Mouse (Mus musculus) granulocyte monocyte progenitor cell, adult 5-6 weeks (primary cell): ENCODE measurements around the gene Vwa8. TPM values are rescaled to one million over a fixed set of nuclear protein-coding genes. Genes with fewer than 3 reads are reported as not detected.
A peak's percentile ranks its signal among the peaks of the same experiment; 100 is the strongest.

Experiments
- ATAC-seq: replicated peaks from 2 replicates; pipeline ENCODE4 v1.8.0; 2016; ENCODE audit warnings: mild to moderate bottlenecking, moderate TSS enrichment, inconsistent platforms; ENCODE audit not compliant: poor library complexity, severe bottlenecking
- total RNA-seq, 2 experiments: library from RNA; stranded (forward) in 1 of 2; stranded (reverse) in 1 of 2; fragments of 200-712, 200-1000 nt in 1 of 2; fragments of >200 nt in 1 of 2; fragmentation: Nextera tagmentation in 1 of 2; gene quantifications; 2 replicates each; pipeline ENCODE4 v1.2.3; 2014 to 2017

Vwa8 gene
- total RNA-seq, 2 experiments from 2014 or later, result 18.5 to 22.2 TPM

DNA sequence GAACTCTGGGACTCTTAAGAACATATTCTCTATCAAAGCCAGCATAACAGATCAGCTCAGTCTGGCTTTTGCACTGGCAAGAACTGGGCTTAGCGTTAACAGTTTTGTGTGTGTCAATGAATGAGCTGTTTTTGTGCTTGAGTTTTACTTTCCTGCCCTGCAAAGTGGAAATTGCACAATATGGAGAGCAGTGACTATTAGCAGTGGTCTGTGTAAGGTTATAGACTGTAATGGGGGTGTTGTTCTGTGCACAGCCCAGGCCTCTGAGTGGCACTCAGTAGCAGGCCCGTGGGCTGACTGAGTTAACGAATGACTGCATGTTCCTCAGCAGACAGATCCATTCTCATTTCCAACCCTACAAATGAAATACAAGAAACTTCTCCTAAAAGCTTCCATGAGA lies 287.7 kb downstream of the Vwa8 start:
- ATAC-seq, result peak; percentile 77

DNA sequence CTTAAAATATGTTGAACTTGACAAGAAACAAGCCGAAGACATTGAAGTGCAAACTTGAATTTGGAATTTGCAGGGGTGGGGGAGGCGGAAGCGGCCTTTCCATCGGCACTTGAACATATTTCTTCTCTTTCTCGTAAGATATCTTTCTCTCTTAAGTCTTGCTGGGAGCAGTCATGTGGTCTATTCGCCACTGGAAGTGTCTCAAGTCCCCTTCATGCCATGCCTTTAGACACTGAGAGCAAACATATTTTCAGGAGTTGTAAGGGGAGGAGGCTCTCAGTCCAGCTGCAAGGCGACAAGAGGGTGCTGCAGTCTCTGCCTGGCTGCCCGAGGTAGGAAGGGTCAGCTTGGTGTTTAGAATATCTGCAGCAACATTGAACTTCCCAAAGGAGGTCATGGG lies 288.2 kb downstream of the Vwa8 start:
- no peak for ATAC-seq

DNA sequence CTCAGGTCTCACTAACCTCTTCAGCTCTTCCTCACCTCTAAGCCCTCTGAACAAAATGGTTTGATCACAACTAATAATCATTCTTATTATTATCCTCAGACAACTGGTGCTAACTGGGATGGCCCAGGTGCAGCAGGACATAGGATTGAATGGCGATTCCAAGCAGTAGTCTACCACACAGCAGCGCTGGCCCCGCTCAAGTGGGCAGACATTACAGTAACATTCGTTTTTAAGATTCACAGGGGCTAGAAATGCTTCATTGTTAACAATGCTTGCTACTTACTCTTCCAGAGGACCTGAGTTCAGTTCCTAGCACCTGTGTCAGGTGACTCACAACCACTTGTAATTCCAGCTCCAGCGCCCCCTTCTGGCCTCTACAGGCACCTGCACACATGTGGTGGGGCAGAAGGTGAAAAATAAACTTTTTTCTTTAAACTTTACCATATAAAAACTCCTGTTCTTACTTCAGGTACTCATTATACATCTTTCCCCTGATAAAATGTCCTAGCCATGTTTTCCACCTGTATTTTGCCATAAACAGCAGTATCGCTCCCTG lies 290.3 kb downstream of the Vwa8 start:
- ATAC-seq, result no peak

GRCm38 (mm10) chr14:79139918-79140825 lies 291.3 kb downstream of the Vwa8 start:
- peak; percentile 55 for ATAC-seq

- ATAC-seq, result no peak
Measured at GRCm38 (mm10) chr14:79140826-79141219, 292.0 kb downstream of the Vwa8 start.

DNA sequence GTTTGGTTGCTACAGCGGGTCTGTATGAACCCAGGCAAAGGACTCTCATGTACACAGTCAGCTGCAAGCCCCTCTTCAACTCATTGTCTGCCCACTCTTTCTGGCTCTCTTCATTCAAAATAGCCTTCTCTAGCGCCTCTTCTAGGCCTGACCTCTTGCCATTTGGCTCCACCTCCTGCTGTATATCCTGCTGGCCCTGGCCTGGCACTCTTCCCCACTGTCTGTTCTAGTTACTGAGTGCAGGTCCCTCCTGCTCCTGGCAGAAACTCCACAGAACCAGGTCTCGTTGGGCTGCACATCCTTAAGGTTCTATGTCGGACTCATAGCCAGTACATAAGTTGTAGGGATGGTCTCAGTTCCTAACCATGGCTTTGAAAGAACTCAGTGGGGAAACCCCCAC lies 293.5 kb downstream of the Vwa8 start:
- ATAC-seq, result no peak

- ATAC-seq, result peak; percentile 61
Measured at GRCm38 (mm10) chr14:79143696-79144095, 294.8 kb downstream of the Vwa8 start.

DNA sequence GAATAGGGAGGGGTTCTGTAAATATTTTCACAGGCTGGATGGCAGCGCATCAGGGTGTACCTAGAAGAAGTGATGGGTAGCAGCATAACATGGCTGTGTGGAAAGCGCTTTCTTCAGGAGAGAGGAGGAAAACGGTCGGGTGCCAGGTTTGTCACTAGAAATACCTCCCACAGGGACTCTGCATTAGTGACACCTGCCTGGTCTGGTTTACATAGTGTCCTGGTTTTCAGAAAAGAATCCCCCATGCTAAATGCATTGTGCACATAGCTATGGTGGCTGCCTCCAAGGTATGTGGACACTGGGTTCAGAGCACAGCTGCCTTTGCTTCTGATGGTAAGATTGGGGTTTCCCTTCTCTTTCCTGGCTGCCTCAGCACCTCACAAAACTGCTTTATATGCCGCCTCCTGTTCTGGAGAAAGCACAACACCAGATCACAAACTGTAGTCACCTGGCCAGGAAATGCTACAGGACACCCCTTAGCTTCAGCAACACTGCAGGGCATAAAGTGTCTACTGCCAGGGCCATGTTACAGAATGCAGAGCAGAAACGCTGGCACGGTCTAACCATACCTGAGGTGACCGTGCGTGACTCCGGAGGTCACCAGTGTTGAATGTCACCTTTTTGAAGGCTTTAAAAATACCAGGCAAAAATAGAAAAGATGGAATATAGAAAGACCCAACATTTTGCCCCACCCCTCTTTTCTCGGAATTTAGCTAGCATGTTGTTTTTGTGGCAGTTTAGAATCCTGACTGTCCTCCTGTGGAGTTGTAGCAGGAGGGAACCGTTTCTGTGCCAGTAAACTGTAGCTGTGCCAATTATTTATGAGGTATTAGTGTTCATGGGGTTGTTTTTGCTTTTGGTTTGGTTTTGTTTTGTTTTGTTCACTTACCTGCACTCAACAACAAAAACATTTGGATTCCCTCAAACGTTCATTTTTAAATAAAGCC lies 295.7 kb downstream of the Vwa8 start:
- ATAC-seq, result no peak

- ATAC-seq, result no peak
Measured at GRCm38 (mm10) chr14:79151711-79152110, 302.9 kb downstream of the Vwa8 start.

DNA sequence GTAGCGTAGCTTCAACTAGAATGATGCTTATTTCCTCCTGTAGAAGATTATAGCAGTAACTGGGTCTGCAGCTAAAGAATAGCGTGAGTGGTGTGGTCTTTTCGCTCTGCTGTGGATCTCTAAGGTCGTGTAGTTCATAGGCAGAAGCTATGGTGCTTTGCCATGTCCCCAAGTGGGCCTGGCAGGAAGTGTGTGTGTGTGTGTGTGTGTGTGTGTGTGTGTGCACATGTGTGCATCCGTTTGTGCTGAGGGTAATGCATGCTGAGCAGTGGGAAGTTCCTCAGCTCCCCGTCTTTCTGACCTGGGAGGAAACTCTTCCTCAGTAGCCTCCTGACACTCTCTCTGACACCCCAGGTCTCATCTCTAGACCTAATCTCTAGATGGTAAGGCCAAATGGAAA lies 305.0 kb downstream of the Vwa8 start:
- peak; percentile 66 for ATAC-seq

DNA sequence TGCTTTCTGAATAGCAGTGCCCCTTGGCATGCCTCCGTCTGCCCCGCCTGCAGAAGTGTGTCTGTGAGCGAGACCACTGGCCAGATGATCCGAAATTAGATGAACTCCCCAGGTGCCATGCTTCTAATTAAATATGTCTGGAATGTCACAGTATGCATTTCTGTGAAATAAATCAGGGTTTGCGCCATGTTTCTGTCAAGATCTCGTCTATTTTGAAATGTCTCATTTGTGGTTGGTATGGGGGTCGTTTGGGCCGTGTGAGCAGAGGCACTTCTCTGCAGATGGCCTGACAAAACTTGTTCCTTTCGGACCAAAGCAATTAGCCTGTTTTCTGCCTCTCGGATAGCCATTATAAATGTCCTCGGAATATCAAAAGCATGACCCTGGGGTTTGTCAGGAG lies 306.1 kb downstream of the Vwa8 start:
- no peak for ATAC-seq

- ATAC-seq, result no peak
Measured at GRCm38 (mm10) chr14:79156526-79157411, 307.9 kb downstream of the Vwa8 start.

- ATAC-seq, result no peak
Measured at GRCm38 (mm10) chr14:79157451-79158218, 308.8 kb downstream of the Vwa8 start.

GRCm38 (mm10) chr14:79158219-79158521 lies 309.3 kb downstream of the Vwa8 start:
- no peak for ATAC-seq

DNA sequence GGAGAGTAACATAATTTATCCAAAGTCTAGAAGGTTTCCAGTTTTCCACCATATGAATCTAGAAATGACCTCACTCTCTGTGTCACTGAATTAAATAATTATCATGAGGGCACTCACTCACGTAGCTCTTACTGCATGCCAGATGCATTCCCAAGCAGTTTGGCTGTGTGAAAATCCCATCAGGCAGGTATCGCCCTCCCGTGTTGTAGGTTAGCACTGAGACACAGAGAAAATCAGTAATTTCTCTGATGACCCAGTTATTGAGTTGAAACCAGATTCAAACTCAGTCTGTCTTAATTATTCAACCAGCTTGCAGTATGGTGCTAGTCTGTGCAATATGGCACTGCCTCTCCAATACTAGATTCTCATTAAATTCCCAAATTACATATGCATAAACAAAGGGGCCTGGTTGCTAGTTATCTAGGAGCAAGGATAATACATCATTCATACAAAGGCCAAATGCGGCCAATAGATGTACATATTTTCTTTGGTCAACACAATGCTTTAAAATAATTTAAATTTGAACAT lies 309.9 kb downstream of the Vwa8 start:
- no peak for ATAC-seq

DNA sequence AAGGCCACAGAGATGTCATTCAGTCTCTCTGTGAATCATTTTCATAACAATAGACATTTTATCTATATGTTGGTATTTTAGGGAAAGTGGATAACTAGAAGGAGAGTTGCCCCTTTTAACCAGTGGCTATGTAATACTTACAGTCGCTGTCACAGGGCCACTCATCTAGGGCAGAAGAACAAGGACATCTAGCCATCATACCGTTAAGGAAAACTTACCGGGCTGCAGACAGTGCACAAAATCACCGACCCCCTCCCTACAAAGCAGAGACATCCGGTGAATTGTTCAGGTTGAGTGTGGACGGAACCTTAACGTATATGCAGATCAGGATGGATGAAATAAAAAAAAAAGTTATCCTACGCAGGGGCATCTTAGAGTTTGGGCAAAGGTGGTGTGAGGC lies 310.6 kb downstream of the Vwa8 start:
- ATAC-seq, result no peak

GRCm38 (mm10) chr14:79160486-79160885 lies 311.6 kb downstream of the Vwa8 start:
- ATAC-seq, result no peak

DNA sequence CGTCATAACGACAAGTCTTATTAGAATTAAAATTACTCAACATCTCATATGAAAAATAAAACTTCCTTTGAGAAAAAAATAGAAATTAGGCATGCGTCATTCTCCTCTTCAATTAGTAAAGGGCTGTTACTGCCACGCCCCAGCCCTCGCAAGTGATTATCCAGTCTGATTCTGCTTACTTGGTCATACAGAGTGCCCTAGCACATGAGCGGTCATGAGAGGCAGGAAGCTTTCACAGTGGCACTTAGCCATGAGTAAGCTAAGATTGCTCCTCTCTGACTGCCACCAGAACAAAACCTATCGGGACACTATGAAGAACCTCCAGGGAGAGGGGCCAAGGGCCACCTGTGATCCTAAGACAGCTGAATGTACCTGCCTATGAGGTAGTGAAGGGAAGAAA lies 312.1 kb downstream of the Vwa8 start:
- no peak for ATAC-seq

DNA sequence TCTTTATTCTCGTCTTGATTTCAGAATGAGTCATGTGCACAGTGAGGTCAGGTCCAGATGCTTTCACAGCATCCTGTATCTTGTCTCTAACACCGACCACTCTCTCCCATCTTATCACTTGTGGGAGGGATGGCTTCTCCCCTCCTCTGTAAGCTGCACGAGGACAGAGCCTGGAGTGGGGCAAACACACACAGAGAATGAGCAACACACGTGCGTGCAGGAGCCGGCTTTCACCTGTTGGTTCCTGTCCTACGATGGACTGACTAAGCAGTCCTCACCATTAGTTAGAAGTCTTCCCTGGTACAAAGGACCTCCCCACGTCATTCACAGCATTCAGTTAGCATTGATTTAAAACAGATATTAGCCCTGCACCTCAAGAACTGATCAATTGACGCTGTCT lies 312.9 kb downstream of the Vwa8 start:
- no peak for ATAC-seq
